Mouse (Mus musculus) WW6 (cell line): ENCODE measurements around the gene Inpp4b.

ENCODE experiments used
- DNase-seq: peaks from one replicate; pipeline ENCODE4 v3.0.0-alpha.2; 2013; ENCODE audit warnings: low read depth, low spot score

The Inpp4b gene

DNA sequence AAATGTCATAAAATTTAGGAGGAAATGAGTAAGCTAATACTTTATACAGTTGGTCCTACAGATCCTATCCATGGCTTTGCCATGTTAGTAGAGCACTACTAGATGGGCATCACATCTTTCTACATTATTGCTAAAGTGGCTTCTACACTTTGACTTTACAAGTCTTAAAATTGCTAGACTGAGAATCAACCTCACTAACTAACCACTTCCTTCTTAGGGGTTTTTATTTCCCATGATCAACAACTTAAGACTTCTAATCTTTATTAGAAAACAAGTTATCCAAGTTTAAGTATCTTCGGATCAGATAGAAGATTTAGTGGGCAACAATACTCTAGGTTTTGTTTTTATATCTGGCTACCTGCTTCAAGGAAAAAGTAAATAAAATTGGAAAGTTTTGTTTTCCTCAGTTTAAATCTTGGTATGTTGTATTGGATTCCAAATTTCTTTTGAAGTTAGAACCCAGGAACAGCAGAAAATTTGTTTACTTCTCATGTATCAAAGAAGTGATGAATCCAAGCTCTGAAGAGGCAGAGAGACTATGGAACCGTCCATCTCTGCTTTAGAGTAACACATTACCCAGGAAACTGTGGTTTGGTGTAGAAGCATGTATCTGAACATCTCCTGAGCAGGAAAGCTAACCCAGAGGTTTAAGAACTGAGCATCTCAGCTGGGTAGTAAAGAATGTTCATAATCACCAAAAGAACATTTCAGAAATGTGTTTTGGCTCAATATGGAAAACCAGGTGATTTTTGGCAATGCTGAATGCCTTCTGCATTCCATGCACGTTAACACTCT, 361.4 kb downstream of the Inpp4b start:
- no peak for DNase-seq

DNA sequence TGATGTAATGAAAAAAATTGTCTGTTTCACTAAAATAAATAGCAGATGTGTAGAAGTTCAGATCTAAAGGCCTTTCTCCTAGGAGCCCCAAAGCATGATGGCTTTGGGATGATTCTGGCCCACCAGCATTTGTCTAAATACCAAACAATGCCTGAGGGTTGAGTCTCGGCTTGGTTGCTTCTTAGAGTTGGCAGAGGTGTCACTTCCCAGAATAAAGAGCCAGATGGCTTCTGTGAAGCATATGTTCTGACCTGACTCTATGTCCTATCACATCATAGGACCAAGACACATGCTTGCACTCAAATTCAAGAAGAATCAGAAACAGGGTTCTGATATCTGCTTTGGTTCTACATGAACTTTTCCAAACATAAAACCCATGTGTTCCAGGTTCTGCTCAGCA, 365.1 kb downstream of the Inpp4b start:
- no peak for DNase-seq

DNA sequence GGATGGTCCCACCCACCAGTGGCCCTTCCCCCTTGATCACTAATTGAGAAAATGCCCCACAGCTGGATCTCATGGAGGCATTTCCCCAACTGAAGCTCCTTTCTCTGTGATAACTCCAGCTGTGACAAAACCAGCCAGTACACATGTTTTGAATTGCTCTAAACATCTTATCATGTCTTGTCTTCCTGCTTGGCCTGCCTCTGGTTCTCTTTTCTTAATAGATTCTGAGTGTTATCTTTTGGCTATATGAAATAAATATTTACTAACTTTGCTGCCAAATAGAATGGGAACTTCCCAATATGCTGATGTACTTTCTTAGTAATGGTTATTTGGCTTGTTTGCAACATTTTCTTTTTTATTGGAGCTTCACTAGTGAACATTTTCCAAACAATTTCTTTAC, 389.0 kb downstream of the Inpp4b start:
- no peak for DNase-seq

DNA sequence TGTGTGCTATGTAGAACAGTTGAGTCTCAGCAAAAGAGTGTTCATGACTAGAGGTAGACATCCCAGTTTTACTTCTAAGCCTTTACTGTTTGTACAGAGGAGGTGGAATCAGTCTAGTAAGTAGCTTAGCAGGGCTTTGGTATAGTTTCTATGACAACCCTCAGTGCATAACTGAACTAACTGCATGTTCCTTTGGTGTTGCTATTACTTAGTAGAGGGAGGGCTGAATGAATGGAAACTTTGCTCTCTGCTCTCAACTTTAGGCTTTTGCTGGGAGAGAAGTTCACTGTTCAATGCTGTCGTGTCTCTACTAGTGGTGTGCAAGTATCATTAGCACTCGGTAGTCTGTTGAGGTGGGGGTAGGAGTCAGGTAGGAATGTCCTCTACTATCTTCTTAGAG, 393.3 kb downstream of the Inpp4b start:
- no peak for DNase-seq

DNA sequence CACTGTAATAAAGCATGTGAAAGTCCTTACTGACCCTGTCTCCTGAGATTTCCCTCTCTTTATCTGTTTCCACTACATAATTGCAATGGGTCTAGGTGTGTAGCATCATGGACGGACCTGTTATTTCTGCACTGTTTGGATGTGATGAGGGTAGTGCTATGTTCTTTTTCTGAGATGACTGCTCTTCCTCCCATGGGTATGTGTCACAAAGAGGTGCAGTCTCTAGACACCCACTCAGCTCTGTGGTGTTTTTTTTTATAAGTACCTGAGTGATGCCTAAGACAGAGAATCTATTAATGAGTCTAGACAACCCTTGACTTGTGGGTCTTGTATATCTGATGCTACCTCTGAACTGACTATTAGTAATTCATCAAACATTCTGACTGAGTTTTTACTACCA, 393.7 kb downstream of the Inpp4b start:
- DNase-seq: no peak

DNA sequence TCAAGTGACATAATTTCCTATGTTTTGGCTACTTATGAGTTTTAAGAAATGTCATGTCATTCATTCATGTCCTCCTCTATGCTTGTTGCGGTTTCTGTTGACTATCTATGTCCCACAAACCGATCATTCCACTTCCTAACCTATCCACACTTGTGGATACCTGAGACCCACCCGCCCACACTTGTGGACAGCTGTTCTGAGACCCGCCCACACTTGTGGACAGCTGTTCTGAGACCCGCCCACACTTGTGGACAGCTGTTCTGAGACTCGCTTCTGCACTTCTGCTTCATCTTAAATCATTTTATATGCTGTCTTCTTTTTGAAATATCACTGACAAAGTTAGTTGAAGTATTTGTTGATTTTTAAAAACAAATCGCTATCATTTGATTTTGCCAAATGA, 400.2 kb downstream of the Inpp4b start:
- no peak for DNase-seq

DNA sequence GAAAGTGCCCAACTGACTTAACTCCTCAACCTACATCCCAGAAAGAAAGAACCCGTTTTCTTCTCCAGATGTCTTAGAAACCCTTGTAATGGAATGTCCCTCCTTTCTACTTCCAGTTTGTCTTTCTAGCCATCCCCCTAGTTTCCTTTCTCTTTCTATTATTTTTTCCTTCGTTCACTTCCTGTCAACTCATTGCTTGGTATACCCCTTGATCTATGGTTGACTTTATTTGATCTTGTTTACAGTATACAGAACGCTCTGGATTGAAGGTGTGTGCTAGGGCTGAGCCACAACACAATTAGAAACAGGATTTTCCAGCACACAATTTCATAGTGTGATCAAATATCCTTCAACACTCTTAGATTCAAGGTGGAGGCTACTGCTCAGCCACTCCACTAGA, 400.7 kb downstream of the Inpp4b start:
- no peak for DNase-seq

DNA sequence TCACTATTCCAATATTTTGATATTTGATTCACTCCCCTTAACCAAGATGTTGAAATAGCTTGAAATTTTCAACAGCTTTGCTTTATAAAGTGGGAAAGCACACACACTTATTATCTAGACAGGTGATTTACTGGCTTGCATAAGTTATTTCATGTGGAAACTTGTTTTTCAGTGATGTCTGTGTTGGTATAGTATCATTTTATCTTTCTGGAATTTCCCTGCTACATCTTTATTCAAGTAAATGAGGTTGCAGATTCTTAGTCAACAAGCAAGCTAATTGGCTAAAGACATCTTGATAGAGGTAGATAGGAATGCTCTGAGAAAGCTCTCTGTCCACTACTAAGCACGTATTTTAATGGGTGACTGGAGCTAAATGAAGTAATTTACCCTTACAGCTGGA, 403.1 kb downstream of the Inpp4b start:
- no peak for DNase-seq

DNA sequence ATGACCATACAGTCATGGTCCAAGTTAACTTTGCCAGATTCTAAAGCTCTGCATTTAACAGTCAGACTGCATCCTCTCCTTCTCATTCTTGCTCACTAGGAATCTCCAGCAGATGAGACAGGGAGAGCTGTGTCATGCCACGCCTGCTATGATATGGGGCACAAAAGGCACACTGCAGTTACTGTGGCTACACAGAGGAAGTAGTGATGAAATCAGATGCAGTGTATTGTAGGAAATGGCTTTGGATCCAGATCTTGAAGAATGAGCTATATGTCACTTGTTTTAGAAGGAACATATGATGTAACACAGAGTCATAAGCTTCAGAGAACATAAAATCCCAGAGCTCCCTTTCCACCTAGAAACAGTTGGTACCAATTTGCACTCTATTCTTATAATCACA, 408.8 kb downstream of the Inpp4b start:
- no peak for DNase-seq

DNA sequence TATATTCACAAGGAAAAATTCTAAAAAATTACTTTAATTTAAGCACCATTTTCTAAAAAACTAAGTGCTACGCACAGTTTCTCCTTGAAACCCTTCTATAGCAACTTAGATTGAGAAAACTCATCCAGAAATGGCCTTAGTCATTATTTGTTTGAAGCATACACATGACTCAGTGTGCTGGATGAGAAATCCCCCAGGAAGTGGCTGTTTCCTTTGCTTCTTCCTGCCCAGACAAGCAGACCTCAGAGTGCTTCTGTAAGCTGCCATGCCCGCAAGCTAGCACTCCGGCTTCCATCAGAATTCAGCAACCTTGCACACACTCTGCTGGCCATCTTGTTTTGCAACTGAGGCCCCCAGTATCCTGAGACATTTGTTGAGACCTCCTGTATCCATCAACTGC, 414.3 kb downstream of the Inpp4b start:
- no peak for DNase-seq

DNA sequence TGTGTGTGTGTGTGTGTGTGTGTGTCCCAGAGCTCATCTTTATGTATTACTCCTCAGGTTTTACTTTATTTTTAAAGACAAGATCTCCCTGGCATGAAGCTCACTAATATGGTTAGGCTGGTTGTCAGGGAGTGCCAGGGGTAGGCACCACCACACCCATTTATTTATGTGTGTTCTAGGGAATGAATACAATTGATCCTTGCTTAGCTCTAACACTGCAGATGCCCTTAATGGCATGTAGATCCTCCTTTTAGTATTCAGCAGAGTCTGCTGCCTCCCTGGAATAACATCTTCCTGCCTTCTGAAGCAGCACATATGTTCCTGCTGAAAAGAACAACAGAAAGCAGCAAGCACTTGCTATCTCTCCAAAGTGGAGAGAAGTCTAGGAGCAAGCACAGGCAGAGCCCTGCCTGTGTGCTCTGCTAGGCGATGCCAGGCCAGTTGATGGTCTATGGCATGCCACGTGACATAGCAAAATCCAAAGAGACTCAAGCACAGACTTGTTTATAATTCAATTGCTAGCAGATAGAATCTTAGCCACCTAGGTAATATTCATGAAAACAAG, 415.3 kb downstream of the Inpp4b start:
- DNase-seq: no peak

DNA sequence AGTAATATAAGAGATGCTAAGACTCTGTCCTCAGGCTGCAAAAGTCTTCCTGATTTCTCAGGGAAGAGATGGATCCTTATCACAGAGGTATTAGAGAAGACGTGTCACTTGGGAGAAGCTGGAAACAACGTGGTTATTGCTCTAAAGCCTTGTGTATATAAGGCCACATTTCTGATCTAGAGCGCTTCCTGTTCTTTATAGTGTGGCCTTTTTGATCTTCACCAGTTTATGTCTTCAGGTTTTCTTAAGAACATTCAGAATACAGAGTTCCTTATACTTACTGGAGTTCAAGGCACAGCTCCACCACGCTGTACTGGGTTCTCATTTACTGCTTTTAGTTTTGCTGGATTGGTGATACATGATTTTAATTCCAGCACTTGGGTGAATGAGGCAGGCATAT, 419.1 kb downstream of the Inpp4b start:
- no peak for DNase-seq

DNA sequence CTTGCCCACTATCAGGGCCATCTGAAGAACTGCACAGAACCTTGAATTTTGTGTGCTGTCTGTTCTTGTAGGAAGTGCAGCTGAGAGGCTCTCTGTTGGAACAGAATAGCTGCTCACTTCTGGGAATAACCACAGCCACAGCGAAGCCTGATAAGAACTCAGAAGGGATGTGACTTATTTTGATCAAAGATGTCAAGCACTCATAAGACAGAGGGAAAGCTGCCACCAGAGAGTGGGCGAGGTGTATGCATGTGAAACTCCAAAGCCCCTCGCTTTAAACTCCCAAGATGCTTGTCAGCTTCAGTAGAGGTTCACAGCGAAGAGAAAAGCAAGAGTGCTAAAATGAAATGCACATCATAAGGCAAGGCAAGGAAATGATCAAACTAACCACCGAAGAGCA, 423.7 kb downstream of the Inpp4b start:
- no peak for DNase-seq

DNA sequence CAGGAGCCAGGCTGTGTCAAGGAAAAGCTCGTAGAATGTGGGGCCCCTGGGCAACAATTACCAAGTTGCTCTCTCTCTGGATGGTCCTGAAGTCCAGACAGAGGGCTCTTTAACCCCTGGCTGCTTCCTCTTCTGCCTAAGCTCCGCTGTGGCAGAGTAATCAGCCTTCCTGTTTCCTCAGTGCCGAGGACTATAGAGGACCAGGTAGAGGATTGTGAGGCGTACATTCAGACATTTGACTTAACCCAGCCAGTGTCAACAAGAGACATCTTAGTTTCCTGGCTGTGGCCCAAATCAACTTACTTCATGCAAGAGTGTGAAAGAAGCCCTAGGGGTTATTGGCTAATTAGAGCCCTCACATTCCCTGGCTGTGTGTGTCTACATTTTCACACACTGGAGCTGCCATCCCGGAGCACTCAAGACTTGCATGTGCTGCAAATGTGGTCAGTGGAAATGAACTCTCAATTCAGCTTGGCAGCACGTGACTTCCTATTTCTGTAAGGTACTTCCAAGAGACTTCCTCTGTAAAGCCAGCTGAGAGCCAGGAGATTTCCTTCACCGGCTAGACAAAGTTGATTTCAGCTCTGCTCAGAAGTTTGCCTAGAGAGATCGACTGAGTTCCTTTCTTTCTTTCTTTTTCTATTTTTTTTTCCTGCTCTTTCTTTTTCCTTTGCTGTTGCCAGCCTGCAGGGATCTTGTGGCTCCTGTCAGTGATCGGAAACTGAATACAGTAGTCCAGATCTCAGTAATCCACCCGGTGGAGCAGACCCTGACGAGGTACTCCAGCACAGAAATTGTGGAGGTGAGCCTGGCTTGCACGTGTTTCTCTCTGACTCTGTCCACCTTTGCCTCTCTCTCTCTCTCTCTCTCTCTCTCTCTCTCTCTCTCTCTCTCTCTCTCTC, 425.3 kb downstream of the Inpp4b start:
- no peak for DNase-seq

DNA sequence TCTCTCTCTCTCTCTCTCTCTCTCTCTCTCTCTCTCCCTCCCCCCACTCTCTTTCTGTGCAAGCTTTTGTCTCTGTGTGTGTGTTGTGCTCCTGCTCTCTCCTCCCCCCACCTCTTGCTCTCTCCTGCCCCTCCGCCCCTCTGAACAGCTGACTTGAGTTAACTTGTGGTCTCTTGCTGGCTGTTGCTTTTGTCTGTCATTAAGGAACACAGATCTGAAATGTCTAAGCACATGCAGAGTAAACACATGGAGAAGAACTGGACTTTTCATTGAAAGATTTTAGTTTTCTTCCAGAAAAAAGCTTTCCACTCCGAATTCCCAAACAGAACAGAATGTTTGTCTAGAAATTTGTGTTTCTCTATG, 425.9 kb downstream of the Inpp4b start:
- no peak for DNase-seq

DNA sequence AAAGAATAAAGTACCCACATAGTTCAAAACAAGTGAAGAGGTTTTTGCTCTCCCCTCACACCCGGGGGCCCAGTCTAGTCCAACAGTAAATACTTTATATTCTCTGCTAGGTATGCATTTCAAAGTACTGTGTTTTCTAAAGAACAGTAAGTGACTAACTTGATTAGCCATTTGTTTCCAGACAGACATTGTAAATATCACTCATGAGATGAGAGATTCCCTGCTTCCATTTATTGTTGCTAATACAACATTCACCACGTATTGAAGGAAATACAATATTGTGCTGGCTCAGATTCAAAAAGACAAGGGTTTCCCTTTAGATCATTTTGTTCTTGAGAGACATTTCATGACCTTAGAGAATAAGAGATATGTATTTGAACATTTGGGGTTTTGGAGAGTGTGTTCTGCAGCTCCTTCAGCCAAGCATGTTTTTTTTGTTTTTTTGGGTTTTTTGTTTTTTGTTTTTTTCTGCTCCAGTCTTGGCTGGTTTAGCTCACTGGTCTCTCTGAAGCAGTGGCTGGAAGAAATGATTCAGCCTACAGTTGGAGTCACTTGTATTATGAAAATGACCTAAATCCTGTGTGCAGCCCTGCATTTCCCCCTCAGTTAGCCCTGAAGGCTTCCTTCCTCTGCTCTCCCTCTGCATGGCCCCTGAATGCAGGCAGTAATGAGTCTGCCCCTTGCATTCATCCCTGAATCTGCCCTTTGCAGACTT, 426.5 kb downstream of the Inpp4b start:
- DNase-seq: no peak

DNA sequence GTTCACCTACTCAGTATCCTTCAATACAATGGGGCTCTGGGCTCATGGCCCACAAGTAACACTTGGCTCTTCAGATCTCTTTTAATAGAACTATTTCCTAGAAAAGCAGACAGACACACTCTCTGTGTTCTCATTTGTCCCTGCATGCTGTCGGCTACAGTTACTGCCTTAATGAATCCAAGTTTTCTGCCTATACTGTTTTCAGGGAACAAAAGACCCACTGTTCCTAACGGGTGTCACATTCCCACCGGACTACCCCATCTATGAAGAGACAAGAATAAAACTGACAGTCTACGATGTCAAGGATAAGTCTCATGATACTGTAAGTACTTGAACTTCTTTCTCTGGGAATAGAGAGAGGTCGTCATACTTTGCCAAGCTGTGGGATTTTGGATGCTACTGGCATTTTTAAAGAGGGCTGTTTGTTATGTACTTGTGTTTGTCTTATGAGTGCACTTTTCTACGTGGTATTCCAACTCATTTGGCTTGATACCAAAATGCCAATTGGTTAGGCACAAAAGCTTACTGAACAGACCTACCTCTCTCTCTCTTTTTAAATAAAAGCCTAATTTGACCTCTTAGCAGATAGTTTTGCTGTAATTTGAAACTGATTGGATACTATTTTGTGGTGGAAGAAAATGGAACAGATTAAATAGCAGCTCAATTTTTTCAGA, 428.4 kb downstream of the Inpp4b start:
- no peak for DNase-seq

DNA sequence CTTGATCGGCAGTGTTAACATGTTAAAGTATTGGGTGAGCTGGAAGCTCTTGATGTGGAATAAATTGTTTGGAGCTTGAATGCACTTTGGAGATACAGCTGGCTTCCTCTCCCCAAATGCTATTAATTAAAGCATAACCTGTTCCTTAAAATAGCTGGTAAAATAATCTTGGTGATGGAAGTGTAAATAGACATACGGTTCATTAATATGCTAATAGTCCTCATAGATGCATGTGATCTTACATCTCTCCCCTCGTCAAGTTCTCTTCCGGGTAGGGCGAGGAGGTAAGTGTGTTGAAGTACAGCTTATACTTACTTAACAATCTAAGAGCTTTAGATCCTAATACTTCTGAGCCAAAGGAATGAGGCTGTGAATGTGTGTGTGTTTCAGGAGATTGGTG, 430.5 kb downstream of the Inpp4b start:
- DNase-seq: no peak

DNA sequence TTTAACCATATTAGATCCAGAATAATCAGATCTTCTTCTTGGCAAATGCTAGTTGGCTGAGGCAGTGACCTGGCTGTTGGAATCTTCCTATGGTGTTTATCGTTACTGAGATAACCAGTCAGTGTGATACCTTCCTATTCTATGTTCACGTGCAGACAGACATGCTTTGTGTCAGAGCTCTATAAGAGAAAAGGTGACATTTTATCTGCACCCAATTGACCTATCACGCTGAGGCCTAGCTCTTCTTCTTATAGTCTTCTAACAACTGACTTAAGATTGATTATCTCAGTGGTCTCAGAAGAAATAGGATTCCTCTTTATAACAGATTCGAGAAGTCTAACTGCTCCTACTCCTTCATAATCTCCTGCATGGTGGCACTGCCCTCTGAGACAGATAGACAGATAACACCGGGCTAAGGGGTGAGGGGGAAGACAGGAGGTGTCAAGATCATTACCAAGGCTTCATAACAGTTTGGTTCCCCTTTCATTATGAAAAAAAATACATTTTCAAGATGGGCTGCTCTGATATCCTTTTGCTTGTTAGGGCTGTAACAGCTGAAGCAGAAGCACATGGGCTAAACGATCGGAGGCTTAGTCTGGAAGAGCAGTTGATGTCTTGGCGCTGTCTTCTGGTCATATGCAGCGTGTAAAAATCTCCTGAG, 431.1 kb downstream of the Inpp4b start:
- DNase-seq: no peak

DNA sequence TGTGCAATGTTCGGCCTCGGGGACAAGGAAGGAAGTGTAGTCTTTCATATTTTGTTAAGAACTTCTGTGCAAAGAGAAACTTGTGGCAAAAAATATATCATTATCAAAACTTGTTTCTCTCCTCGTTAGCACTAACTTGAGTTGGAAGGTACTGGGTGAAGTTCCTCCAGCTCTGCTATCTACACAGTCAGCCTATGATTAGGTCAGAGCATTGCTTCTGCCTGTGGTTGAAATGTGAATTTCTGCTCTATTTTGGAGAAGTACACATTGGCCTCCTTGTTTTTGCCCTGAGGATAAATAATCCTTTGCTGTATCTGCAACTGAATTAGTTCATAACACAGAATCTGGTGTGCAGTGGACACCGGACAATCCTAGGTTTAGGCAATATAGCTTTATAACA, 431.7 kb downstream of the Inpp4b start:
- DNase-seq: no peak

DNA sequence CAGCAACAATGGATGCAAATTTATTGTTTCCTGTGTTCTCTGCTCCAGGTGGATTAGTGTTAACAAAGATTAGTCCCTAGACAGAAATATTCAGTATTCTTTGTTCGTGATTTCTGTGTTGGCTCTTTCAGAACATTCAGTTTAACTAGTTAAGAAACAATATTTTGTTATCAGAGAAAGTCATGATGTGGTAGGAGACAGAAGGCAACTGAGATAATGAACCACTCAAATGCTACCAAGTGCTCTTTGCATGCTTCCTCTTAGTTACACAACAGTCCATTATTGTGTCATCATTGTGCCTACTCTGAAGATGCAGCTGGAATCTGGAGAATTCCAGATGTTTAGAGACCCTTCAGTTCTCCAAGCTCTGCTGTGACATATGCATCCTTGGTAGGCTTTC, 432.1 kb downstream of the Inpp4b start:
- DNase-seq: no peak
